Mouse (Mus musculus) thymus, postnatal 14 days (tissue): ENCODE data around the gene Rpl32.

ENCODE experiments used
- DNase-seq: peaks from one replicate; pipeline ENCODE4 v3.0.0; 2021

Rpl32 gene

GRCm38 (mm10) chr6:115761995-115762756 is 46.4 kb downstream of the Rpl32 start, which contains the start of gene Tmem40:
Tmem40 (minus strand) TSS chr6:115762410.
- peak; percentile 63 for DNase-seq

GRCm38 (mm10) chr6:115760982-115761381 is 47.6 kb downstream of the Rpl32 start:
- no peak for DNase-seq

- DNase-seq: no peak
These were observed 48.4 kb downstream of the Rpl32 start for GRCm38 (mm10) chr6:115760137-115760536.

GRCm38 (mm10) chr6:115759461-115759860 is 49.1 kb downstream of the Rpl32 start:
- DNase-seq: no peak

- peak; percentile 34 for DNase-seq
These were observed 49.5 kb downstream of the Rpl32 start for GRCm38 (mm10) chr6:115758981-115759435.

- DNase-seq: no peak
These were observed 53.0 kb downstream of the Rpl32 start for GRCm38 (mm10) chr6:115755536-115755935.
